Mouse (Mus musculus): ENCODE measurements around the gene Lce1d.

DNA sequence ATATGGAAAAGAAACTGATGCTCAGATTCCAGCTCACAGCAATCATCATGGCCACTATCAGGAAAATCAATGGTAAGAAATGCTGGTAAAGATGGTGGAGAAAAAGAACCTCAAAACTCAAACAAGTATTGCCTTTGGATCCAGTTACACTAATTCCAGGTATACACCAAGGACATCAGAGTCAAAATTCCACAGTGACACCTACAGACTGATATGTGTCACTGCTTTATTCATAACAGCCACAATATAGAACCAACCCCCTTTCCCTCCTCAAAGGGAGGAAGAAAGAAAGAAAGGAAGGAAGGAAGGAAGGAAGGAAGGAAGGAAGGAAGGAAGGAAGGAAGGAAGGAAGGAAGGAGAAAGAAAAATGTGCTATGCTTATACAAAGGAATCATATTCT lies 28.1 kb upstream of the Lce1d start:
- TF ChIP-seq CTCF (IDR thresholded peaks at IDR 0.05; ENCODE audit: low read depth, low read length) (no peak), POLR2A (IDR thresholded peaks at IDR 0.05; ENCODE audit: extremely low read depth, insufficient read depth, low read length) (no peak)

Data from liver, adult 2 months (tissue).